Mouse (Mus musculus) erythroblast, embryonic 14.5 days (primary cell): ENCODE results near the gene Epx. TPM values are rescaled to one million over a fixed set of nuclear protein-coding genes. Genes with fewer than 3 reads are reported as not detected.

Source experiments
- H3K27me3 ChIP-seq: 2 replicates; pipeline ENCODE4 v1.6.1; 2012; ENCODE audit warnings: inconsistent platforms; ENCODE audit not compliant: control insufficient read depth
- H3K36me3 ChIP-seq: 2 replicates; pipeline ENCODE4 v1.6.1; 2012; ENCODE audit warnings: mild to moderate bottlenecking, inconsistent platforms; ENCODE audit not compliant: control insufficient read depth
- H3K4me1 ChIP-seq: 2 replicates; pipeline ENCODE4 v1.6.1; 2012; ENCODE audit warnings: inconsistent platforms; ENCODE audit not compliant: control insufficient read depth
- H3K4me3 ChIP-seq: replicated peaks from 2 replicates; pipeline ENCODE3; 2012; ENCODE audit warnings: moderate library complexity, mild to moderate bottlenecking, inconsistent platforms
- H3K9me3 ChIP-seq: 2 replicates; pipeline ENCODE4 v1.6.1; 2012; ENCODE audit warnings: low read length, inconsistent platforms, mixed read lengths; ENCODE audit not compliant: control insufficient read depth
- GATA1 ChIP-seq: IDR thresholded peaks from 2 replicates; pipeline ENCODE4 v1.6.1; 2012; ENCODE audit warnings: low read length, inconsistent platforms, mixed read lengths
- TAL1 ChIP-seq: IDR thresholded peaks from 3 replicates; pipeline ENCODE4 v1.6.1; 2012; ENCODE audit warnings: low read length, inconsistent platforms, mixed read lengths
- polyA plus RNA-seq: library from polyadenylated mRNA; stranded (reverse); fragments of >175 nt; gene quantifications from 2 replicates; pipeline ENCODE4 v1.2.3, GENCODE M21; 2012

Gene Epx
- polyA plus RNA-seq, 1 experiment = 0.05 TPM

- no peaks in the 10 kb centered on the region for H3K36me3 ChIP-seq
- H3K27me3 ChIP-seq = no peaks in the 10 kb centered on the region
- H3K4me1 ChIP-seq = peaks cover 3% of the 10 kb centered on the region
- H3K9me3 ChIP-seq = no peaks in the 10 kb centered on the region
- H3K4me3 ChIP-seq = no peak overlapping the region
- no peak for TF ChIP-seq GATA1
- no peak for TF ChIP-seq TAL1
Observed at GRCm38 (mm10) chr11:87847884-87848283, 27.5 kb downstream of the Epx start.

- Histone ChIP-seq H3K4me1 (no peaks in the 10 kb centered on the region), H3K36me3 (no peaks in the 10 kb centered on the region), H3K4me3 (no peak overlapping the region), H3K9me3 (no peaks in the 10 kb centered on the region), H3K27me3 (no peaks in the 10 kb centered on the region)
- TF ChIP-seq TAL1 = no peak
- TF ChIP-seq GATA1 = no peak
Observed at GRCm38 (mm10) chr11:87846968-87847600, 28.3 kb downstream of the Epx start.

- TF ChIP-seq TAL1 (no peak), GATA1 (no peak)
- Histone ChIP-seq H3K36me3 (no peaks in the 10 kb centered on the region), H3K9me3 (no peaks in the 10 kb centered on the region), H3K27me3 (no peaks in the 10 kb centered on the region), H3K4me1 (no peaks in the 10 kb centered on the region), H3K4me3 (no peak overlapping the region)
Observed at GRCm38 (mm10) chr11:87841436-87841835, 33.9 kb downstream of the Epx start.

GRCm38 (mm10) chr11:87840676-87841075 is 34.7 kb downstream of the Epx start:
- Histone ChIP-seq H3K27me3 (no peaks in the 10 kb centered on the region), H3K4me3 (no peak overlapping the region), H3K4me1 (no peaks in the 10 kb centered on the region), H3K36me3 (no peaks in the 10 kb centered on the region), H3K9me3 (no peaks in the 10 kb centered on the region)
- TF ChIP-seq TAL1 = no peak
- no peak for TF ChIP-seq GATA1

- H3K27me3 ChIP-seq = peaks cover 3% of the 10 kb centered on the region
- H3K4me3 ChIP-seq = no peak within 1 kb of the TSS
- TF ChIP-seq GATA1 = no peak
- TF ChIP-seq TAL1 = no peak
- H3K9me3 ChIP-seq = no peaks in the 10 kb centered on the region
- no peaks in the 10 kb centered on the region for H3K36me3 ChIP-seq
- H3K4me1 ChIP-seq = no peaks in the 10 kb centered on the region
Observed at GRCm38 (mm10) chr11:87828239-87828900, 47.0 kb downstream of the Epx start, which contains the start of gene Lpo. Gene Lpo (minus strand): TSS chr11:87828289.

- no peak overlapping the region for H3K4me3 ChIP-seq
- H3K9me3 ChIP-seq = no peaks in the 10 kb centered on the region
- H3K27me3 ChIP-seq = peaks cover 10% of the 10 kb centered on the region
- H3K36me3 ChIP-seq = no peaks in the 10 kb centered on the region
- TF ChIP-seq GATA1 (no peak), TAL1 (no peak)
- H3K4me1 ChIP-seq = no peaks in the 10 kb centered on the region; the same call in 1 of the 2 replicates
Observed at GRCm38 (mm10) chr11:87821502-87821901, 53.8 kb downstream of the Epx start.

GRCm38 (mm10) chr11:87817443-87817773 is 57.9 kb downstream of the Epx start:
- Histone ChIP-seq H3K36me3 (no peaks in the 10 kb centered on the region), H3K9me3 (no peaks in the 10 kb centered on the region), H3K27me3 (peaks cover 8% of the 10 kb centered on the region), H3K4me3 (no peak overlapping the region), H3K4me1 (no peaks in the 10 kb centered on the region; the same call in 1 of the 2 replicates)
- no peak for TF ChIP-seq GATA1
- no peak for TF ChIP-seq TAL1

- TF ChIP-seq TAL1 (no peak), GATA1 (no peak)
- H3K36me3 ChIP-seq = no peaks in the 10 kb centered on the region
- H3K4me3 ChIP-seq = no peak overlapping the region
- no peaks in the 10 kb centered on the region; the same call in 1 of the 2 replicates for H3K4me1 ChIP-seq
- H3K27me3 ChIP-seq = peaks cover 8% of the 10 kb centered on the region
- no peaks in the 10 kb centered on the region for H3K9me3 ChIP-seq
Observed at GRCm38 (mm10) chr11:87816707-87817442, 58.5 kb downstream of the Epx start.

- Histone ChIP-seq H3K4me1 (no peaks in the 10 kb centered on the region; the same call in 1 of the 2 replicates), H3K27me3 (peaks cover 8% of the 10 kb centered on the region), H3K4me3 (no peak overlapping the region), H3K9me3 (no peaks in the 10 kb centered on the region), H3K36me3 (no peaks in the 10 kb centered on the region)
- no peak for TF ChIP-seq TAL1
- TF ChIP-seq GATA1 = no peak
Observed at GRCm38 (mm10) chr11:87814831-87815230, 60.5 kb downstream of the Epx start.

Other genes starting within 250 kb of the Epx start
- gene Rnf43, start 212.8 kb downstream of the Epx start, polyA plus RNA-seq = 0.08 and 0.64 TPM in 2 replicates
- 4.3 and 5.5 TPM in 2 replicates for gene Supt4a, start 138.0 kb downstream of the Epx start, polyA plus RNA-seq
- 0.47 and 0.71 TPM in 2 replicates for gene Tspoap1, start 115.0 kb downstream of the Epx start, polyA plus RNA-seq
- gene Mpo, start 82.0 kb downstream of the Epx start, polyA plus RNA-seq = 3.6 and 4.5 TPM in 2 replicates
- gene Lpo, start 47.2 kb downstream of the Epx start, polyA plus RNA-seq = not detected in 2 replicates
- 0.04 and 0.28 TPM in 2 replicates for gene Mks1, start 22.3 kb downstream of the Epx start, polyA plus RNA-seq
- not detected in 2 replicates for gene Olfr462, start 16.7 kb upstream of the Epx start, polyA plus RNA-seq
- 0.04 TPM in 1 of 2 replicates, not detected in the other for gene Olfr463, start 21.9 kb upstream of the Epx start, polyA plus RNA-seq
- 0.05 TPM in 1 of 2 replicates, not detected in the other for gene Olfr464, start 45.4 kb upstream of the Epx start, polyA plus RNA-seq
- 3.0 and 3.3 TPM in 2 replicates for gene Dynll2, start 112.0 kb upstream of the Epx start, polyA plus RNA-seq
- gene Srsf1, start 171.8 kb upstream of the Epx start, polyA plus RNA-seq = 15.5 and 18.3 TPM in 2 replicates
- 0.24 and 0.38 TPM in 2 replicates for gene Vezf1, start 192.7 kb upstream of the Epx start, polyA plus RNA-seq
- gene Cuedc1, start 222.5 kb upstream of the Epx start, polyA plus RNA-seq = 0.05 and 0.13 TPM in 2 replicates